Mouse (Mus musculus) embryonic facial prominence, embryonic 12.5 days (tissue): ENCODE results near the gene Fstl3. TPM values are rescaled to one million over a fixed set of nuclear protein-coding genes. Genes with fewer than 3 reads are reported as not detected.
"Not testable (repeated sequence)": the region's sequence is repeated elsewhere in the genome, so short reads cannot be mapped to it uniquely, and the experiment has no call there.

Source experiments
- ATAC-seq: fragments of 200-750 bp; cut with Nextera tagmentation; 2 replicates; pipeline ENCODE4 v1.8.0; 2017; ENCODE audit not compliant: insufficient number of reproducible peaks, insufficient read depth, low FRiP score, low TSS enrichment
- H3K27ac ChIP-seq: fragments of 300-500 bp; sonication (generic); 2 replicates; pipeline ENCODE4 v1.5.1; 2016; ENCODE audit warnings: mild to moderate bottlenecking
- H3K27me3 ChIP-seq: fragments of 300-500 bp; sonication (generic); 2 replicates; pipeline ENCODE4 v1.6.1; 2016; ENCODE audit warnings: mild to moderate bottlenecking, moderate library complexity
- H3K36me3 ChIP-seq: fragments of 300-500 bp; sonication (generic); 2 replicates; pipeline ENCODE4 v1.6.1; 2016; ENCODE audit warnings: mild to moderate bottlenecking
- H3K4me1 ChIP-seq: fragments of 300-500 bp; sonication (generic); 2 replicates; pipeline ENCODE4 v1.6.1; 2016
- H3K4me2 ChIP-seq: fragments of 300-500 bp; sonication (generic); replicated peaks from 2 replicates; pipeline ENCODE4 v1.6.1; 2016; ENCODE audit warnings: mild to moderate bottlenecking, moderate library complexity
- H3K4me3 ChIP-seq: fragments of 300-500 bp; sonication (generic); 2 replicates; pipeline ENCODE4 v1.5.1; 2016; ENCODE audit warnings: mild to moderate bottlenecking
- H3K9ac ChIP-seq: fragments of 300-500 bp; sonication (generic); 2 replicates; pipeline ENCODE4 v1.6.1; 2016; ENCODE audit warnings: mild to moderate bottlenecking, moderate library complexity
- H3K9me3 ChIP-seq: fragments of 300-500 bp; sonication (generic); 2 replicates; pipeline ENCODE4 v1.6.1; 2016; ENCODE audit warnings: mild to moderate bottlenecking, moderate library complexity
- WGBS: fragments of 180-500 bp; shearing (Covaris S2); methylation state at CpG from one replicate; pipeline ENCODE4 v1.1.7; 2016; 5-methylcytosine and 5-hydroxymethylcytosine counted together
- polyA plus RNA-seq: library from polyadenylated mRNA; unstranded; fragments of >200 nt; fragmentation: Nextera tagmentation; extraction: Ambion mirVana; gene quantifications from 2 replicates; pipeline ENCODE4 v1.2.1, GENCODE M21; 2016

The Fstl3 gene
- polyA plus RNA-seq, 1 experiment from 2014 or later: 3.5 TPM

- peaks cover 6% of the 10 kb centered on the region for H3K4me1 ChIP-seq
- no peak overlapping the region for H3K4me2 ChIP-seq
- H3K9me3 ChIP-seq: peaks cover 26% of the 10 kb centered on the region
- peaks cover 57% of the 10 kb centered on the region for H3K36me3 ChIP-seq
- 91% methylated on average over 15 of the region's 15 CpGs for WGBS
- no peak overlapping the region for H3K27ac ChIP-seq
- no peak for ATAC-seq
- H3K9ac ChIP-seq: no peak overlapping the region
- H3K27me3 ChIP-seq: no peaks in the 10 kb centered on the region
- H3K4me3 ChIP-seq: no peak overlapping the region
Measured at GRCm38 (mm10) chr10:79743650-79744365, 33.3 kb upstream of the Fstl3 start.

- Histone ChIP-seq H3K4me2 (peak overlapping the region; percentile 58), H3K27ac (no peak overlapping the region), H3K36me3 (peaks cover 41% of the 10 kb centered on the region), H3K4me3 (peak overlapping the region; percentile 58), H3K9ac (peak overlapping the region; percentile 27; the same call in 1 of the 2 replicates), H3K27me3 (no peaks in the 10 kb centered on the region), H3K4me1 (peaks cover 6% of the 10 kb centered on the region), H3K9me3 (peaks cover 10% of the 10 kb centered on the region)
- no peak for ATAC-seq
- 93% methylated on average over 3 of the region's 3 CpGs for WGBS
Measured at GRCm38 (mm10) chr10:79745411-79745810, 31.7 kb upstream of the Fstl3 start.

GRCm38 (mm10) chr10:79745898-79746773 lies 30.9 kb upstream of the Fstl3 start, which contains the start of gene Polrmt:
Gene Polrmt, minus strand, starts transcription at chr10:79746581.
- peaks cover 34% of the 10 kb centered on the region for H3K36me3 ChIP-seq
- peak within 1 kb of the TSS; percentile 53 for H3K9ac ChIP-seq
- H3K27ac ChIP-seq: no peak within 1 kb of the TSS
- H3K27me3 ChIP-seq: no peaks in the 10 kb centered on the region
- WGBS: 3% methylated on average over 38 of the region's 38 CpGs
- peak within 1 kb of the TSS; percentile 58 for H3K4me3 ChIP-seq
- ATAC-seq: peak; percentile 92
- peak within 1 kb of the TSS; percentile 58 for H3K4me2 ChIP-seq
- H3K9me3 ChIP-seq: peaks cover 3% of the 10 kb centered on the region; the same call in 1 of the 2 replicates
- H3K4me1 ChIP-seq: peaks cover 6% of the 10 kb centered on the region

GRCm38 (mm10) chr10:79746774-79747151 lies 30.3 kb upstream of the Fstl3 start:
- Histone ChIP-seq H3K27ac (no peak overlapping the region), H3K4me1 (peaks cover 6% of the 10 kb centered on the region), H3K36me3 (peaks cover 27% of the 10 kb centered on the region), H3K4me3 (peak overlapping the region; percentile 6; the same call in 1 of the 2 replicates), H3K9ac (no peak overlapping the region), H3K4me2 (peak overlapping the region; percentile 40), H3K9me3 (no peaks in the 10 kb centered on the region), H3K27me3 (no peaks in the 10 kb centered on the region)
- 24% methylated on average over 6 of the region's 6 CpGs for WGBS
- ATAC-seq: peak; percentile 54

- H3K9me3 ChIP-seq: no peaks in the 10 kb centered on the region
- 76% methylated on average over 6 of the region's 6 CpGs for WGBS
- H3K4me1 ChIP-seq: peaks cover 6% of the 10 kb centered on the region
Measured at GRCm38 (mm10) chr10:79748496-79748895, 28.6 kb upstream of the Fstl3 start.

GRCm38 (mm10) chr10:79754856-79755516 lies 22.1 kb upstream of the Fstl3 start, which contains the start of gene Fgf22:
Gene Fgf22, plus strand, starts transcription at chr10:79755076.
- 1% methylated on average over 33 of the region's 36 CpGs for WGBS
- Histone ChIP-seq H3K4me2 (peak within 1 kb of the TSS; percentile 69), H3K27ac (no peak within 1 kb of the TSS), H3K27me3 (no peaks in the 10 kb centered on the region), H3K9me3 (no peaks in the 10 kb centered on the region), H3K4me1 (peaks cover 10% of the 10 kb centered on the region), H3K4me3 (peak within 1 kb of the TSS; percentile 33), H3K36me3 (peaks cover 38% of the 10 kb centered on the region), H3K9ac (peak within 1 kb of the TSS; percentile 46)
- peak; percentile 85 for ATAC-seq

More at GRCm38 (mm10) chr10:79748496-79748895, 28.6 kb upstream of the Fstl3 start:
- Histone ChIP-seq H3K4me2 (no peak overlapping the region), H3K27me3 (no peaks in the 10 kb centered on the region), H3K27ac (no peak overlapping the region), H3K9ac (no peak overlapping the region), H3K4me3 (no peak overlapping the region), H3K36me3 (peaks cover 11% of the 10 kb centered on the region)
- no peak for ATAC-seq

- Histone ChIP-seq H3K4me1 (peaks cover 10% of the 10 kb centered on the region), H3K36me3 (peaks cover 47% of the 10 kb centered on the region), H3K27ac (no peak overlapping the region), H3K4me3 (no peak overlapping the region), H3K4me2 (no peak overlapping the region), H3K27me3 (no peaks in the 10 kb centered on the region), H3K9me3 (no peaks in the 10 kb centered on the region), H3K9ac (no peak overlapping the region)
- 78% methylated on average over 3 of the region's 3 CpGs for WGBS
- no peak for ATAC-seq
Measured at GRCm38 (mm10) chr10:79755854-79756253, 21.2 kb upstream of the Fstl3 start.

- Histone ChIP-seq H3K27ac (no peak overlapping the region), H3K27me3 (no peaks in the 10 kb centered on the region), H3K4me3 (no peak overlapping the region), H3K9me3 (no peaks in the 10 kb centered on the region), H3K9ac (no peak overlapping the region), H3K36me3 (peaks cover 55% of the 10 kb centered on the region), H3K4me1 (peaks cover 10% of the 10 kb centered on the region), H3K4me2 (no peak overlapping the region)
- 89% methylated on average over 24 of the region's 24 CpGs for WGBS
- no peak for ATAC-seq
Measured at GRCm38 (mm10) chr10:79756660-79757059, 20.4 kb upstream of the Fstl3 start.

- H3K9ac ChIP-seq, H3K4me3 ChIP-seq, H3K9me3 ChIP-seq, ATAC-seq, H3K27me3 ChIP-seq, H3K4me2 ChIP-seq, H3K27ac ChIP-seq: not testable (repeated sequence)
- peaks cover 66% of the 10 kb centered on the region for H3K36me3 ChIP-seq
- H3K4me1 ChIP-seq: peaks cover 15% of the 10 kb centered on the region
- 90% methylated on average over 1 of the region's 1 CpGs for WGBS
Measured at GRCm38 (mm10) chr10:79759675-79760074, 17.4 kb upstream of the Fstl3 start.

GRCm38 (mm10) chr10:79760603-79761143 lies 16.4 kb upstream of the Fstl3 start:
- Histone ChIP-seq H3K4me1 (peaks cover 15% of the 10 kb centered on the region), H3K27me3 (no peaks in the 10 kb centered on the region), H3K27ac (no peak overlapping the region), H3K9me3 (no peaks in the 10 kb centered on the region), H3K4me2 (no peak overlapping the region), H3K36me3 (peaks cover 66% of the 10 kb centered on the region), H3K4me3 (no peak overlapping the region), H3K9ac (no peak overlapping the region)
- 0 out of 2 replicates have a peak, but pooled peaks have one; percentile 36 for ATAC-seq
- 84% methylated on average over 11 of the region's 11 CpGs for WGBS

- no peak overlapping the region for H3K4me2 ChIP-seq
- peaks cover 46% of the 10 kb centered on the region for H3K36me3 ChIP-seq
- no peak overlapping the region for H3K4me3 ChIP-seq
- H3K9me3 ChIP-seq: no peaks in the 10 kb centered on the region
- no peak overlapping the region for H3K9ac ChIP-seq
- WGBS: 87% methylated on average over 3 of the region's 3 CpGs
- peaks cover 23% of the 10 kb centered on the region for H3K4me1 ChIP-seq
- no peak overlapping the region for H3K27ac ChIP-seq
- H3K27me3 ChIP-seq: no peaks in the 10 kb centered on the region
- ATAC-seq: no peak
Measured at GRCm38 (mm10) chr10:79762875-79763274, 14.2 kb upstream of the Fstl3 start.
